Mouse (Mus musculus): Measurements from ENCODE around the gene Adcy9. TPM values are rescaled to one million over a fixed set of nuclear protein-coding genes. Genes with fewer than 3 reads are reported as not detected.
A peak's percentile ranks its signal among the peaks of the same experiment; 100 is the strongest.

Gene Adcy9
- polyA plus RNA-seq, 1 experiment from 2014 or later: 1.2 TPM

- Histone ChIP-seq H3K9ac (ENCODE audit: low read depth, low read length) (no peak overlapping the region), H3K27me3 (replicated peaks; ENCODE audit: control insufficient read depth, insufficient read depth, low read length) (no peaks in the 10 kb centered on the region), H3K4me1 (ENCODE audit: control insufficient read depth, insufficient read depth, low read length) (no peaks in the 10 kb centered on the region), H3K36me3 (ENCODE audit: control insufficient read depth, insufficient read depth, low read length) (no peaks in the 10 kb centered on the region), H3K9me3 (ENCODE audit: control insufficient read depth, low read length) (no peaks in the 10 kb centered on the region), H3K27ac (ENCODE audit: low read length) (no peak overlapping the region), H3K4me2 (ENCODE audit: low read depth, low read length) (no peak overlapping the region), H3K4me3 (ENCODE audit: low read length) (no peak overlapping the region)
- 62% methylated on average over 6 of the region's 6 CpGs for WGBS
- no peak for ATAC-seq
These were observed 102.2 kb downstream of the Adcy9 start for GRCm38 (mm10) chr16:4318001-4318526.

GRCm38 (mm10) chr16:4316094-4316474 is 104.2 kb downstream of the Adcy9 start:
- Histone ChIP-seq H3K27me3 (replicated peaks; ENCODE audit: control insufficient read depth, insufficient read depth, low read length) (no peaks in the 10 kb centered on the region), H3K9ac (ENCODE audit: low read depth, low read length) (no peak overlapping the region), H3K9me3 (ENCODE audit: control insufficient read depth, low read length) (no peaks in the 10 kb centered on the region), H3K36me3 (ENCODE audit: control insufficient read depth, insufficient read depth, low read length) (no peaks in the 10 kb centered on the region), H3K4me2 (ENCODE audit: low read depth, low read length) (no peak overlapping the region), H3K4me1 (ENCODE audit: control insufficient read depth, insufficient read depth, low read length) (no peaks in the 10 kb centered on the region), H3K27ac (ENCODE audit: low read length) (no peak overlapping the region), H3K4me3 (ENCODE audit: low read length) (no peak overlapping the region)
- WGBS: 32% methylated on average over 3 of the region's 3 CpGs
- ATAC-seq: peak; percentile 90

- no peak overlapping the region for H3K4me2 ChIP-seq (ENCODE audit: low read depth, low read length)
- ATAC-seq: no peak; the same call in 1 of the 2 replicates
- no peak overlapping the region for H3K27ac ChIP-seq (ENCODE audit: low read length)
- no peak overlapping the region for H3K4me3 ChIP-seq (ENCODE audit: low read length)
- H3K27me3 ChIP-seq (replicated peaks; ENCODE audit: control insufficient read depth, insufficient read depth, low read length): no peaks in the 10 kb centered on the region
- no peaks in the 10 kb centered on the region for H3K9me3 ChIP-seq (ENCODE audit: control insufficient read depth, low read length)
- H3K36me3 ChIP-seq (ENCODE audit: control insufficient read depth, insufficient read depth, low read length): no peaks in the 10 kb centered on the region
- no peak overlapping the region for H3K9ac ChIP-seq (ENCODE audit: low read depth, low read length)
- H3K4me1 ChIP-seq (ENCODE audit: control insufficient read depth, insufficient read depth, low read length): no peaks in the 10 kb centered on the region
- WGBS: 77% methylated on average over 2 of the region's 2 CpGs
These were observed 104.8 kb downstream of the Adcy9 start for GRCm38 (mm10) chr16:4315352-4316093.

GRCm38 (mm10) chr16:4314891-4315290 is 105.4 kb downstream of the Adcy9 start:
- Histone ChIP-seq H3K27me3 (replicated peaks; ENCODE audit: control insufficient read depth, insufficient read depth, low read length) (no peaks in the 10 kb centered on the region), H3K4me1 (ENCODE audit: control insufficient read depth, insufficient read depth, low read length) (no peaks in the 10 kb centered on the region), H3K9ac (ENCODE audit: low read depth, low read length) (no peak overlapping the region), H3K27ac (ENCODE audit: low read length) (no peak overlapping the region), H3K4me3 (ENCODE audit: low read length) (no peak overlapping the region), H3K4me2 (ENCODE audit: low read depth, low read length) (no peak overlapping the region), H3K36me3 (ENCODE audit: control insufficient read depth, insufficient read depth, low read length) (no peaks in the 10 kb centered on the region), H3K9me3 (ENCODE audit: control insufficient read depth, low read length) (no peaks in the 10 kb centered on the region)
- ATAC-seq: no peak
- WGBS: 87% methylated on average over 4 of the region's 4 CpGs

- Histone ChIP-seq H3K4me1 (ENCODE audit: control insufficient read depth, insufficient read depth, low read length) (no peaks in the 10 kb centered on the region), H3K4me3 (ENCODE audit: low read length) (no peak overlapping the region), H3K9ac (ENCODE audit: low read depth, low read length) (no peak overlapping the region), H3K4me2 (ENCODE audit: low read depth, low read length) (no peak overlapping the region), H3K27ac (ENCODE audit: low read length) (no peak overlapping the region), H3K36me3 (ENCODE audit: control insufficient read depth, insufficient read depth, low read length) (no peaks in the 10 kb centered on the region), H3K9me3 (ENCODE audit: control insufficient read depth, low read length) (no peaks in the 10 kb centered on the region), H3K27me3 (replicated peaks; ENCODE audit: control insufficient read depth, insufficient read depth, low read length) (no peaks in the 10 kb centered on the region)
- 62% methylated on average over 2 of the region's 2 CpGs for WGBS
- ATAC-seq: no peak
These were observed 108.3 kb downstream of the Adcy9 start for GRCm38 (mm10) chr16:4312018-4312417.

- Histone ChIP-seq H3K36me3 (ENCODE audit: control insufficient read depth, insufficient read depth, low read length) (no peaks in the 10 kb centered on the region), H3K9ac (ENCODE audit: low read depth, low read length) (no peak overlapping the region), H3K4me1 (ENCODE audit: control insufficient read depth, insufficient read depth, low read length) (no peaks in the 10 kb centered on the region), H3K9me3 (ENCODE audit: control insufficient read depth, low read length) (no peaks in the 10 kb centered on the region), H3K4me2 (ENCODE audit: low read depth, low read length) (no peak overlapping the region), H3K4me3 (ENCODE audit: low read length) (no peak overlapping the region), H3K27me3 (replicated peaks; ENCODE audit: control insufficient read depth, insufficient read depth, low read length) (no peaks in the 10 kb centered on the region), H3K27ac (ENCODE audit: low read length) (no peak overlapping the region)
- WGBS: 74% methylated on average over 2 of the region's 2 CpGs
- ATAC-seq: no peak
These were observed 108.7 kb downstream of the Adcy9 start for GRCm38 (mm10) chr16:4311608-4312007.

GRCm38 (mm10) chr16:4307795-4308194 is 112.5 kb downstream of the Adcy9 start:
- Histone ChIP-seq H3K27me3 (replicated peaks; ENCODE audit: control insufficient read depth, insufficient read depth, low read length) (no peaks in the 10 kb centered on the region), H3K9ac (ENCODE audit: low read depth, low read length) (no peak overlapping the region), H3K4me2 (ENCODE audit: low read depth, low read length) (no peak overlapping the region), H3K4me1 (ENCODE audit: control insufficient read depth, insufficient read depth, low read length) (no peaks in the 10 kb centered on the region), H3K27ac (ENCODE audit: low read length) (no peak overlapping the region), H3K4me3 (ENCODE audit: low read length) (no peak overlapping the region), H3K9me3 (ENCODE audit: control insufficient read depth, low read length) (no peaks in the 10 kb centered on the region), H3K36me3 (ENCODE audit: control insufficient read depth, insufficient read depth, low read length) (no peaks in the 10 kb centered on the region)
- 78% methylated on average over 4 of the region's 4 CpGs for WGBS
- ATAC-seq: no peak

GRCm38 (mm10) chr16:4304176-4304922 is 115.9 kb downstream of the Adcy9 start:
- H3K4me1 ChIP-seq (ENCODE audit: control insufficient read depth, insufficient read depth, low read length): no peaks in the 10 kb centered on the region
- H3K27ac ChIP-seq (ENCODE audit: low read length): no peak overlapping the region
- H3K9me3 ChIP-seq (ENCODE audit: control insufficient read depth, low read length): no peaks in the 10 kb centered on the region
- no peak overlapping the region for H3K9ac ChIP-seq (ENCODE audit: low read depth, low read length)
- peaks cover 3% of the 10 kb centered on the region; the same call in 1 of the 2 replicates for H3K36me3 ChIP-seq (ENCODE audit: control insufficient read depth, insufficient read depth, low read length)
- ATAC-seq: 0 out of 2 replicates have a peak, but pooled peaks have one; percentile 36
- no peak overlapping the region for H3K4me2 ChIP-seq (ENCODE audit: low read depth, low read length)
- 65% methylated on average over 12 of the region's 12 CpGs for WGBS
- no peak overlapping the region for H3K4me3 ChIP-seq (ENCODE audit: low read length)
- H3K27me3 ChIP-seq (replicated peaks; ENCODE audit: control insufficient read depth, insufficient read depth, low read length): no peaks in the 10 kb centered on the region

- WGBS: 78% methylated on average over 5 of the region's 5 CpGs
These were observed 116.7 kb downstream of the Adcy9 start for GRCm38 (mm10) chr16:4303554-4303953.

More at GRCm38 (mm10) chr16:4303554-4303953, 116.7 kb downstream of the Adcy9 start:
- Histone ChIP-seq H3K9ac (ENCODE audit: low read depth, low read length) (no peak overlapping the region), H3K4me1 (ENCODE audit: control insufficient read depth, insufficient read depth, low read length) (no peaks in the 10 kb centered on the region), H3K27me3 (replicated peaks; ENCODE audit: control insufficient read depth, insufficient read depth, low read length) (no peaks in the 10 kb centered on the region), H3K9me3 (ENCODE audit: control insufficient read depth, low read length) (no peaks in the 10 kb centered on the region), H3K4me2 (ENCODE audit: low read depth, low read length) (no peak overlapping the region), H3K36me3 (ENCODE audit: control insufficient read depth, insufficient read depth, low read length) (peaks cover 8% of the 10 kb centered on the region), H3K27ac (ENCODE audit: low read length) (no peak overlapping the region), H3K4me3 (ENCODE audit: low read length) (no peak overlapping the region)
- no peak for ATAC-seq

All from intestine, embryonic 16.5 days (tissue).